Mouse (Mus musculus) cortical plate, adult 2 months (tissue): Measurements from ENCODE around the gene Radil. TPM values are rescaled to one million over a fixed set of nuclear protein-coding genes. Genes with fewer than 3 reads are reported as not detected.

Source experiments
- H3K27ac ChIP-seq: fragments of 200-500 bp; 2 replicates; pipeline ENCODE4 v1.5.1; 2012; ENCODE audit warnings: low read length, control low read depth, inconsistent platforms; ENCODE audit not compliant: insufficient read depth
- H3K4me1 ChIP-seq: fragments of 200-500 bp; 2 replicates; pipeline ENCODE4 v1.6.1; 2011; ENCODE audit warnings: low read length; ENCODE audit not compliant: control insufficient read depth, insufficient read depth
- H3K4me3 ChIP-seq: fragments of 200-500 bp; 2 replicates; pipeline ENCODE4 v1.5.1; 2011; ENCODE audit warnings: mild to moderate bottlenecking, low read length, control low read depth; ENCODE audit not compliant: insufficient read depth
- CTCF ChIP-seq: fragments of 200-500 bp; IDR thresholded peaks from 2 replicates; pipeline ENCODE4 v1.5.1; 2011; ENCODE audit warnings: mild to moderate bottlenecking, control low read depth, low read length; ENCODE audit not compliant: insufficient read depth; ENCODE audit errors: extremely low read depth
- POLR2A ChIP-seq: fragments of 200-500 bp; IDR thresholded peaks from 2 replicates; pipeline ENCODE4 v1.6.1; 2011; ENCODE audit warnings: mild to moderate bottlenecking, low read length, control low read depth; ENCODE audit not compliant: insufficient read depth; ENCODE audit errors: extremely low read depth
- polyA plus RNA-seq: library from polyadenylated mRNA; depleted of rRNA; stranded (reverse); fragments of >200 nt; gene quantifications from 2 replicates; pipeline ENCODE4 v1.2.3, GENCODE M21; 2012

The Radil gene
- polyA plus RNA-seq, 1 experiment = 17.7 TPM

DNA sequence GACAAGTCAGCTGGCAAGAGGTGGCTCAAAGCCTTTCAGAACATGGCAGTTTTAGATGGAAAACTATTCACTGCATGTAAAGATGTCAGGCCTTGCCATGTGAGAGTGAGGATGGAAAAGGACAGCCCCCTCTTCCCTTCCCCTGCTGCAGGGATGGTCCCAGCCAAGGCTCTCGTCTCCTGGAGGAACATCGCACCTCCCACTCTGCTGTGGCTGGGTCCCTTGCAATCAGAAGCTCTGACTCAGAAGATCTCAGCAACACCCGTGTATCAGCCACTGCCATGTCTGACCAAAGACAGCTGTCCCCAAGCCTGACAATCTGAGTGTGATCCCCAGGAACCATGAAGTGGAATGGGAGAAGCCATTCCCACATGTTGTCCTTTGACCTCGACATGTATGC lies 38.8 kb downstream of the Radil start:
- H3K4me3 ChIP-seq = no peak overlapping the region
- TF ChIP-seq CTCF (no peak), POLR2A (no peak)
- no peak overlapping the region for H3K27ac ChIP-seq
- H3K4me1 ChIP-seq = peaks cover 2% of the 10 kb centered on the region; the same call in 1 of the 2 replicates

DNA sequence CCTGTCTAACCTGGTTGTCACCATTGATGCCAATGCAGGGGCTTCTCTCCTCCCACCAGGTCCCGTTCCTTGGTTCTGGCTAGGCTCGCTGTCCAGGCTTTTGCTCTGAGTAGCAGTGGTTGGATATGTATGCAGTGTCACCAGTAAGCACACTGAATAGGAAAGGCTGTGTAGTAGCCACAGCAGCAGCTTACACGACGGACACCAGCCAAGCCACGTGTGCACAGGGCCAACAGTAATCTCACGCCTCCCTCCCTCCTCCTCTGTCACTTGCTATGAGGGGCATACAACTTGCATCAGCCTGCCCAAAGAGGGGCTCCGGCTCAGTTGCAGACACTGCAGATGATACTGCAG lies 40.9 kb downstream of the Radil start:
- no peak overlapping the region for H3K27ac ChIP-seq
- H3K4me3 ChIP-seq = no peak overlapping the region
- peaks cover 2% of the 10 kb centered on the region; the same call in 1 of the 2 replicates for H3K4me1 ChIP-seq
- no peak for TF ChIP-seq POLR2A
- TF ChIP-seq CTCF = no peak

DNA sequence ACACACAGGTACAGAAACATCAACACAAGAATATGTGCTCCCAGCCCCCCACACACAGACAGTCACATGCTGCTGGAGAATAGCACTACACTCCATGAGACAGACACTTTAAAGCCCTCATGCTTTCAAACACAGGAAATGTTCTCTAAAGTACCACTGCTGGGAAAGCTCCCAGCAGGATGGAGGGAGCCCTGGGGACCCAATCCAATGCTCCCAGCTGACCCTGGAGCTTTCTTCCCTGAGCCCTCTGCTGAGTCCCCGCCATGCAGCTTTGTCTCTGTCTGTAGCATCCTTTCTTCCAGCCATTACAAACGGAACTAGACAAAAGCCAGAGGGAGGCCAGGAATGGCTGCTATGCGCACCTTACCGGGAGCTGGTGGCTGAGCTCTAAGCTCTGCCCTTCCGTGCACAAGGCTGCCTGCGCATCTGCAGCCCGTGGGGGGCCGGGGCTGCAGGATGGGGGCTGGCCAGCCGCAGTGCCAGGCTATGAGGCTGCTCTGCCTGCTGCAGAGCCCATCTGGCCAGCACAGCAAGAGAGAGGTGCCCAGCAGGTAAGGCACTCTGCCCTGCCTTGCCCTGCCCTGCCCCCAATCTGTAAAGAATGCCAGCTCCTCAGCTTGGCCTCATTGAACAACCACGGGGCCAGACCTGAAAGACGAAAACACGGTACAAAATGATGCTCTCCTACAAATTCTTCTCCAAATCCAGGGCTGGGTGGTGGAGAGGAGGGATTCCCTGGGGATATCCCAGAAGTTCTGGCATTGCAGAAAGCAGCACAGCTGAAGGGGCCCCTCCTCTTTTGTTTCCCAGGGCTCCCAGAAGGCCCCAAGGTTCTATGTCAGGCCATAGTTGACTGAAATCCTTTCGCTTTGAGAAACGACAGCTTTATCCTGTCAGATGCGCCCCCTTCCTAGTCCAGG lies 41.5 kb downstream of the Radil start:
- Histone ChIP-seq H3K4me1 (peaks cover 2% of the 10 kb centered on the region; the same call in 1 of the 2 replicates), H3K4me3 (no peak overlapping the region), H3K27ac (no peak overlapping the region)
- no peak for TF ChIP-seq CTCF

DNA sequence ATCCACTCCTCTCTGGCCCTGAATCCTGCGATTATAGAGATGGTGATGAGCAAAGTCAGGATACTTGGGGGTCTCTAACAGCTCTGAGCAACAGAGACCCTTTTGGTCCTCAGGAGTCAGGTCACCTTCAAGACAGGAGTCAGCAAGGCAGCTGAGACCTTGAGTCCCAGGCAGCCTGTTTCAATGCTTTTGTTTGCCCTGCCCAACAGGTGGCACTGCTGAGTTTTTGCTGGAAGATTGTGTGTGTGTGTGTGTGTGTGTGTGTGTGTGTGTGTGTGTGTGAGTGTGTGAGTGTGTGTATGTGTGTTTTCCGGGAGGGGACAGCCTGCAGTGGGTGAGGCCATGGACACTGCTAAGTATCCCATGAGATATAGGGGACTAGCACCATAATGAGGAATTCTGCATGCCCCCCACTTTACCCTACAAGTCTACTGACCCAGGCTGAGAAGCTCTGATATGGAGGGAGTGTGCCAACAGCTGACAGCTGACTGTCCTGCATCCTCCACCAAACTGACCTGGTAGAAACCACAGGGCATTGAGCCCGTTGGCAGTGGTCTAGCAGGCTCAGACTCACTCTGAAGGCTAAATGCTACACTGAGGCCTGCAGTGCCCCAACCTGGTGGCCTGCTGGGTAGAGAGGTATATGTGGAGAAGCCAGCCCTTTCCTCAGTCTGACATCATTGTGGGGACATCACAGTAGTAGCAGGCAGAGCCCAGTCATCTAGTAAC lies 45.0 kb downstream of the Radil start:
- TF ChIP-seq CTCF (peak; percentile 48), POLR2A (no peak)
- Histone ChIP-seq H3K4me3 (no peak overlapping the region), H3K27ac (no peak overlapping the region), H3K4me1 (peaks cover 2% of the 10 kb centered on the region; the same call in 1 of the 2 replicates)

DNA sequence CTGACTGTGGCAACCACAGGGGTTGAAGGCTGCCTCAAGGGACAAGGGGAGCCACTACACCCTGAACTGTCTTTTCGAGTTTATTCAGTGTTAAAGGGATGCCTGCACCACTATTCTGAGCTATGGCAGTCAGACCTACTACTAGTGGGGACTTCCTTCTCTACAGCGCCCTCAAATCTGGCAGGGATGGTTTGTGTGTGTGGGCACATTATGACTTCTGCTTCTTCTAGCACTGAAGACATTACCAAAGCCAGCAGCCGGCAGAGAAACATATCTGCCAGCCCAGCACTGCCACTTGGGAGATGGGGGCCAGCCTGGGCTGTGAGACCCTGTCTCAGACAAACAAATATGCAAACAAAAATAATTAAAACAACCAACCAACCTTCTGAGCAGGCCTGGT lies 46.7 kb downstream of the Radil start:
- TF ChIP-seq POLR2A = no peak
- TF ChIP-seq CTCF = no peak
- Histone ChIP-seq H3K27ac (no peak overlapping the region), H3K4me3 (no peak overlapping the region), H3K4me1 (peaks cover 2% of the 10 kb centered on the region; the same call in 1 of the 2 replicates)

DNA sequence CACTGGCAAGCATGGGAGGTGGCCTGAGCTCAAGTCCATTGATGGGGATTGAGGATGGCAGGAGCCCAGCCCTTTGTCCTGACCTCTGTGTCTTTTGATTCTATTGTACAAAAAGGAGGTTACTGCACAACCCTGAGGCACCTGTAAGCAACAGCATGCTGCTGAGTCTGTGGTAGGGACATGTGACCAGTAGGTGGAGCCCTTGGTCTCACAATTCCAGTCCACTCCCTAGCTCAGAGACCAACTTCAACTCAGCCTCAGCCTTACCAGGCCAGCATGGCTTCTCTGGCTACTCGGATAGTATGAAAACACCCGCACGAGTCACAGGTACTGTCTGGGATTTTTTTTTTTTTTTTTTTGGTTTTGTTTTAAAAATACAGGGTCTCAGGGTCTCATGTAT lies 48.5 kb downstream of the Radil start:
- Histone ChIP-seq H3K4me3 (no peak overlapping the region), H3K4me1 (peaks cover 2% of the 10 kb centered on the region; the same call in 1 of the 2 replicates), H3K27ac (no peak overlapping the region)
- TF ChIP-seq POLR2A (no peak), CTCF (peak; percentile 93)

DNA sequence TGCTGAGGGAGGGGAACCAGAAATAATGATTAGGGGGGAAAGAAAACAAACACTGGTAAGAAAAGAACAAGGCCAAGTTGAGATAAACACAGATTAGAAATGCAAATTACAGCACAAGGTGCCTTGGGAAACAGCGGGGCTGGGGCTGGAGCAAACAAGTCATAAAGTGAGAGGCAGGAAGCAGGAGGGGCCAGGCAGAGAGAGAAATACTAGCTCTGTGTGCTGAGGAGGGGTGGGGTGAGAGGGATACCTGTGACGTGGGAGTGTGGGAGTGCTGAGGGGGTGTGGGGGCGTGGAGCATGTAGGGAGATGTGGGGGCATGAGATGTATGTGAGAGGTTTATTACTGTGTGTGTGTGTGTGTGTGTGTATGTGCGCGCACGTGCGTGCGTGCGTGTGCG lies 50.0 kb downstream of the Radil start:
- Histone ChIP-seq H3K4me1 (peaks cover 2% of the 10 kb centered on the region; the same call in 1 of the 2 replicates), H3K27ac (no peak overlapping the region), H3K4me3 (no peak overlapping the region)
- TF ChIP-seq POLR2A (no peak), CTCF (no peak)

DNA sequence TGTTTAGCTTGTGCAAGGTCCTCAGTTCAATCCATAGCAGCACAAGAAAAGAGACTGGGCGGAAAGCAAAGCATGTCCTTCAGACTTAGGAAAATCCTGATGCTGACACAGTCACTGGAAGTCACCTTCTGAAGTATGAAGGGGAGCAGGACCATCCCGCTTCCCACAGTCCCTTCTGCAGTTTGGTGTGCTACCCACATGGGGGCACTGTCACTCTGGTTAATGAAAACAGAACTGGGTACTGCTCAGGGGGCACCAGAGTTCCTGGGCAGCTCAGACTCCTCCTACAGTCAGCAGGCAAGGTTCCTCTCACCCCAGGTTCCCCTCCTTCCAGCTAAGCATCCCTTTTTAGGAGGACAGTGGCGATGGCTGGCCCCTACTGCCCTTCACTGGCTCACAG lies 51.9 kb downstream of the Radil start:
- H3K4me3 ChIP-seq = no peak overlapping the region
- TF ChIP-seq POLR2A = no peak
- peak; percentile 72 for TF ChIP-seq CTCF
- no peak overlapping the region for H3K27ac ChIP-seq
- peaks cover under 1% of the 10 kb centered on the region; the same call in 1 of the 2 replicates for H3K4me1 ChIP-seq

DNA sequence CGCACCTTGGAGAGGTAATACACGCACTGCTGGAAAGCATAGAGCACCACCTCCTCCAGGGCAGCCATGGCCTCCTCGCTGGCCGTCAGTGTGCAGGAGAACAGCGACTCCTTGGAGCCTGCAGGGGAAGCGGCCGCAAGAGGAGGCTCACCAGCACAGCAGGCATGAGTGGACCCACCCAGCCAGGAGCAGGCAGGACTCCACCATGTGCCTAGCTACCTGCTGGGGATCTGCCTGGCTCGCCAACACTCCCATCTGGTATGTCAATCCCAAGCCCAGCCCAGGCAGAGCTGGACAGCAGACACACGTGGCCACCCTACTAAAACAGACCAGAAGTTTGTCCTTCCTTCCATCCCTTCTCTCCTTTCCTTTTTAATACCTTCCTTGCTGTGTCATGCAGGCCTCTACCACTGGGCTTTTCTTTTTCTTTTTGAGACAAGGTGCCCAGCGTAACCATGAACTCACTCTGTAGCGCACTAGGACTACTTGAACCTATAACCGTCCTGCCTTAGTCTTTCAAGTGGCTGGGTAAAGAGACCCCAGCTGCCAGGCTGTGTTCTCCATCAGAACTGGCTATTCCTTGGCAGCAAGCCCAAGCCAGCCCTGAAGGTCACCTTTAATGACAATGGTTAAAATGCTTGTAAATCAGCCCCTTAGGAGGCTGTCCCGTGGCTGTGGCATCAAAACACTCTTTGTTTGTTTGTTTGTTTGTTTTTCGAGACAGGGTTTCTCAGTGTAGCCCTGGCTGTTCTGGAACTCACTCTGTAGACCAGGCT lies 55.4 kb downstream of the Radil start:
- Histone ChIP-seq H3K4me1 (no peaks in the 10 kb centered on the region), H3K4me3 (no peak overlapping the region), H3K27ac (no peak overlapping the region)
- TF ChIP-seq CTCF (no peak), POLR2A (no peak)
